Mouse (Mus musculus): ENCODE results near the gene AC131692.1. TPM values are rescaled to one million over a fixed set of nuclear protein-coding genes. Genes with fewer than 3 reads are reported as not detected.

The AC131692.1 gene
- polyA plus RNA-seq (2014; fragmentation: Nextera tagmentation; extraction: Ambion mirVana) = 0.42 and 0.62 TPM in 2 replicates

DNA sequence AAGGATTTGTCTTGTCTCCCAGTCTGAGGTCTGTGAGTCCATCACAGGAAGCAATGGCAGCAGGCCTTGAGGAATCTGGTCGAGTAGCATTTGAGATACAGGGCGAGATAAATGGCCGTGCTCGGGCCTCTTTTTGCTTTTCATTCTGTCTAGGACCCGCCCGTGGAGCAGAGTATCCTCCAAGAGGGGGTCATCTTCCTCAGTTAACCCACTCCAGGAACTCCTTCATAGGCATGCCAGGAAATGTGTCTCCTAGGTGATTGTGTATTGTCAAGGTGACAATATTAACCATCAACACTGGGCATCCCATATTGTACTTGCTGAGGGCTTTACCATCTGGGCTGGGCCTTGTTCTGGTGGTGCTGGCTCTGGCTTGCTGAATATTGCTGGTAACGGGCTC, at the start of gene AC131692.1:
Gene AC131692.1 (plus strand): TSS at position 301 of the 400 bp plus-strand sequence.
- H3K9me3 ChIP-seq (ENCODE audit: control insufficient read depth, low read depth, low read length) = no peaks in the 10 kb centered on the region
- H3K9ac ChIP-seq (replicated peaks; ENCODE audit: low read depth, low read length) = no peak within 1 kb of the TSS
- H3K4me2 ChIP-seq (replicated peaks; ENCODE audit: low read depth, low read length) = no peak within 1 kb of the TSS
- no peaks in the 10 kb centered on the region for H3K4me1 ChIP-seq (ENCODE audit: control insufficient read depth, insufficient read depth, low read length)
- no peaks in the 10 kb centered on the region for H3K27me3 ChIP-seq (ENCODE audit: control insufficient read depth, insufficient read depth, low read length)
- H3K27ac ChIP-seq (ENCODE audit: low read length) = no peak within 1 kb of the TSS
- H3K36me3 ChIP-seq (ENCODE audit: control insufficient read depth, insufficient read depth, low read length) = peaks cover 27% of the 10 kb centered on the region
- 81% methylated on average over 7 of the region's 7 CpGs for WGBS
- ATAC-seq (ENCODE audit: insufficient number of reproducible peaks, insufficient read depth, low FRiP score, low read depth) = no peak
- H3K4me3 ChIP-seq (ENCODE audit: low read depth, low read length) = no peak within 1 kb of the TSS

DNA sequence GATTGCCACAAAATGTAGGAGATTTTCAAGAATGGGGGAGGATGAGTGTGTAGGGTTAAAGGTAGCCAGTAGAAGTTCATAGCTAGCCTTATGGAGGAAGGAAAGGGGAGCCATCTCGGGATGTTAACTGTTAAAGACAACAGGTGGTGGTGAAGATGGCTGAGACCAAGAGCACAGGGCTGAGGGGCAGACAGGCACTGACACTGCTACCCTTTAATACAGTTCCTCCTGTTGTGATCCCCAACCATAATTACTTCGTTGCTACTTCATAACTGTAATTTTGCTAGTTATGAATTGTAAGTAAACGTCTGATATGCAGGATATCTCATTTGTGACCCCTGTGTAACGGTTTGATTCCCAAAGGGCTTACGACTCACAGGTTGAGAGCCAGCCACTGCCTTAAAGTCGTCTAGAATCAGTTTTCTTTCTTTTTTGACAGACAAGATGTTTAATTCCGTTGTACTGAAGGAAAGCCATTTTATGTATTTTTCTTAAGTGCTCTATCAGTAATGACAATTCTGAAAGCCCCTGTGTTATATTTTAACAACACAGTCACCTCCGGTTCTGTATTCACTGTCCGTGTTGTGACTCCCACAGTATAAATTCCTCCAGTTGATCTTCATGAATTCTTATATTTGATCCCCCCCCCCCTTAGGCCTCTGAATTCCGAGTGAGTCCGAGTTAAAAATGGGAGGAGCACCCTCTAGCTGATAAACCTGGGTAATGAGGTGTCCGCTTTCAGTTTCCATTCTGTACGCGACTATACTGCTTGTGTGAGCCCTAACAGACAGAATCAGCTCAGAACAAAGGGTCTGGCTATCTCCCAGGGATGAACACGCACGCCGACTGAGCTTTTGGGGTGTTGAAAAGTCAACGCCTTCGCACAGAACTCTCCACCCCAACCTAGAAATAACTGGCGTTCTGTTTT, 48.6 kb upstream of the AC131692.1 start:
- H3K4me1 ChIP-seq (ENCODE audit: control insufficient read depth, insufficient read depth, low read length) = peaks cover 13% of the 10 kb centered on the region
- peak overlapping the region; percentile 84 for H3K4me2 ChIP-seq (replicated peaks; ENCODE audit: low read depth, low read length)
- H3K27me3 ChIP-seq (ENCODE audit: control insufficient read depth, insufficient read depth, low read length) = no peaks in the 10 kb centered on the region
- peak overlapping the region; percentile 89 for H3K4me3 ChIP-seq (ENCODE audit: low read depth, low read length)
- ATAC-seq (ENCODE audit: insufficient number of reproducible peaks, insufficient read depth, low FRiP score, low read depth) = peak; percentile 34; the same call in 1 of the 2 replicates
- H3K27ac ChIP-seq (ENCODE audit: low read length) = peak overlapping the region; percentile 99
- WGBS = 12% methylated on average over 20 of the region's 20 CpGs
- H3K9me3 ChIP-seq (ENCODE audit: control insufficient read depth, low read depth, low read length) = no peaks in the 10 kb centered on the region
- peaks cover 24% of the 10 kb centered on the region for H3K36me3 ChIP-seq (ENCODE audit: control insufficient read depth, insufficient read depth, low read length)
- peak overlapping the region; percentile 87 for H3K9ac ChIP-seq (replicated peaks; ENCODE audit: low read depth, low read length)

DNA sequence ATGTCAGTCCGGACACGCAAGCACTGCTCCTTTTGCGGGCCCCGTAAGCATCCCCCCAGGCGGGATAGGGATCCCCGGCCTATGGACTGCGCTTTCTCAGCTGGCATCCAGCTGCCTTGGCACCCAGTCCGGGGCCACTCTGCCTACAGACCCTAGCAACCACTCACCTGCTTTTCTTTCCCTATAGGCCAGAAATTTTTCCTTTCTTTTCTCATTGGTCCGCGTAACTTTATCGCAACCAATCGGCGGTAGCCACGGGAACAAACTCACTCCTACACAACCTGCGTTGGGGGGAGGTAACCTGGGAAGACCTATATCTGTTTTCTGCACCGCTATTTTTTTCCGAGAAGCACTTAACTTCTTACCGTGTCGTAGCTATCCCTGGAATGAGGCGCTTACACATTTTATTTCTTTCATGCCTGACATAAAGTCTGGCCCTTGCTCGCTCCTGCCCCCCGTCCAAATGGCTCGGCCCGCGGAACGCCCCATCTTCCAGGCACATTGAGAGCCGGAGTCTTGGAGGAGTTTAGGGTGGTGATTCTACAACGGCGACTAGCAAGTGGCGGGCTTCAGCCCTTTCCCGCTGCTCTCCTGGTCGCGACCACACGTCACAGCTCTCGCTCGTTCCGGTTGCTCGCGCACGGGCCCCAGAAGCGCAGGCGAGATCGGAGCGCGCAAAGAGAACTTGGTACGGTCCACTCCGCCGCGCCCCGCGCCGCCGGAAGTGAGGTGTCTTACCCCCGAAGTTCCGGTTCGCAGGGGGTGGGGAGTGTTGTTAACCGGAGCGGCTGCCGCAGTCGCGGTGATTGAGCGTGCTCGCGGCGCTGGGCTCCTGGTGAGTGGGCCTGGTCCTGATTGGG, 47.7 kb upstream of the AC131692.1 start, which contains the start of gene Syvn1:
Gene Syvn1 (plus strand): TSS at position 283 of the 860 bp plus-strand sequence.
- Histone ChIP-seq H3K9ac (replicated peaks; ENCODE audit: low read depth, low read length) (peak within 1 kb of the TSS; percentile 87), H3K9me3 (ENCODE audit: control insufficient read depth, low read depth, low read length) (no peaks in the 10 kb centered on the region), H3K4me3 (ENCODE audit: low read depth, low read length) (peak within 1 kb of the TSS; percentile 89), H3K4me2 (replicated peaks; ENCODE audit: low read depth, low read length) (peak within 1 kb of the TSS; percentile 84), H3K4me1 (ENCODE audit: control insufficient read depth, insufficient read depth, low read length) (peaks cover 13% of the 10 kb centered on the region), H3K36me3 (ENCODE audit: control insufficient read depth, insufficient read depth, low read length) (peaks cover 33% of the 10 kb centered on the region), H3K27ac (ENCODE audit: low read length) (peak within 1 kb of the TSS; percentile 99), H3K27me3 (ENCODE audit: control insufficient read depth, insufficient read depth, low read length) (no peaks in the 10 kb centered on the region)
- WGBS = under 1% methylated on average over 65 of the region's 65 CpGs
- peak; percentile 89 for ATAC-seq (ENCODE audit: insufficient number of reproducible peaks, insufficient read depth, low FRiP score, low read depth)

DNA sequence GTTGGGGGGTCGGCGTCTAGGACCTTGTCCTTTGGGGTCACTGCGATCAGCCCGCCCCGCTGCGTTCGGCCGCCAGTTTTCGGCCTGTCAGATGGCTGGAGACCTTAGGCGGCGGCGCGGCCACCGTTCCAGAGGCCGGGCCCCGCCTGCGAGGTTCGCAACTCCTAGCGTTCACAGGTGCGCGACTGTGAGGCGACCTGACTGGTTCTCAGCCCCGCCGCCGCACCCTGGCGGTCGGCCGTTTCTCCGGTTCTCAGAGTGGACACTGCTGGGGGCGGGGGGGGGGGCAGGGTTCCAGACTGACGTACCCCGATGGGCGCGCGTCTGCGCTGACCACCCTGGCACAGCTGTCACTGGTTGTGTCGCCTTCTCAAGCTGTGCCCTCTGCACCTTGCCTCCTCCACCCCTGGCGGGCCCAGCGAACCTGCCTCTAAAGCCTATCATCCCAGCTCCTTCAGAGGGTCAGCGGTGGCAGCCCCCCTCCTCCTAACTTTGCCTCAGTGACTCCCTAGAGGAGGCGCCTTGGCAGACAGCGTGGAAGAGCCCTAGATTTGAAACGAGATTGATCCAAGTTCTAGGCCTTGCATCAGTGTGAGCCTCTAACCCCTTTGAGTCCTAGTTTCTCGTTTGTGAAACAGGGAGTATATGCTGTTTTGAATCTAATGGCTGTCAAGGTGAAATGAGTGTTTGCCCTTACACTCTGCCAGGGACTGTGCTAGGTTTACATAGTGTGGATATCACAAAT, 46.9 kb upstream of the AC131692.1 start:
- H3K36me3 ChIP-seq (ENCODE audit: control insufficient read depth, insufficient read depth, low read length) = peaks cover 41% of the 10 kb centered on the region
- WGBS = 3% methylated on average over 40 of the region's 44 CpGs
- peak overlapping the region; percentile 99 for H3K27ac ChIP-seq (ENCODE audit: low read length)
- H3K4me1 ChIP-seq (ENCODE audit: control insufficient read depth, insufficient read depth, low read length) = peaks cover 13% of the 10 kb centered on the region
- H3K4me3 ChIP-seq (ENCODE audit: low read depth, low read length) = peak overlapping the region; percentile 89
- H3K27me3 ChIP-seq (ENCODE audit: control insufficient read depth, insufficient read depth, low read length) = no peaks in the 10 kb centered on the region
- no peaks in the 10 kb centered on the region for H3K9me3 ChIP-seq (ENCODE audit: control insufficient read depth, low read depth, low read length)
- peak overlapping the region; percentile 84 for H3K4me2 ChIP-seq (replicated peaks; ENCODE audit: low read depth, low read length)
- peak; percentile 15 for ATAC-seq (ENCODE audit: insufficient number of reproducible peaks, insufficient read depth, low FRiP score, low read depth)
- H3K9ac ChIP-seq (replicated peaks; ENCODE audit: low read depth, low read length) = peak overlapping the region; percentile 87

DNA sequence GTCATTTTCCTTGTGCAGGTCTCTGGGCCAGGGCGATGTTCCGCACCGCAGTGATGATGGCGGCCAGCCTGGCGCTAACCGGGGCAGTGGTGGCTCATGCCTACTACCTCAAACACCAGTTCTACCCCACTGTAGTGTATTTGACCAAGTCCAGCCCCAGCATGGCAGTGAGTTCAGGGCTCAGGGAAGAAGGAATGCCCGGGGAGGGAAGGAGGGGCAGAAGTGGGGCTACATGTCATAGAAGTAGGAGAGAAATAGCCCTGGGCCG, 46.4 kb upstream of the AC131692.1 start:
- H3K9me3 ChIP-seq (ENCODE audit: control insufficient read depth, low read depth, low read length) = no peaks in the 10 kb centered on the region
- 80% methylated on average over 8 of the region's 8 CpGs for WGBS
- no peak for ATAC-seq (ENCODE audit: insufficient number of reproducible peaks, insufficient read depth, low FRiP score, low read depth)
- peaks cover 46% of the 10 kb centered on the region for H3K36me3 ChIP-seq (ENCODE audit: control insufficient read depth, insufficient read depth, low read length)
- peak overlapping the region; percentile 89 for H3K4me3 ChIP-seq (ENCODE audit: low read depth, low read length)
- peaks cover 13% of the 10 kb centered on the region for H3K4me1 ChIP-seq (ENCODE audit: control insufficient read depth, insufficient read depth, low read length)
- peak overlapping the region; percentile 87; the same call in 1 of the 2 replicates for H3K9ac ChIP-seq (replicated peaks; ENCODE audit: low read depth, low read length)
- H3K27ac ChIP-seq (ENCODE audit: low read length) = no peak overlapping the region
- H3K4me2 ChIP-seq (replicated peaks; ENCODE audit: low read depth, low read length) = peak overlapping the region; percentile 84
- no peaks in the 10 kb centered on the region for H3K27me3 ChIP-seq (ENCODE audit: control insufficient read depth, insufficient read depth, low read length)

DNA sequence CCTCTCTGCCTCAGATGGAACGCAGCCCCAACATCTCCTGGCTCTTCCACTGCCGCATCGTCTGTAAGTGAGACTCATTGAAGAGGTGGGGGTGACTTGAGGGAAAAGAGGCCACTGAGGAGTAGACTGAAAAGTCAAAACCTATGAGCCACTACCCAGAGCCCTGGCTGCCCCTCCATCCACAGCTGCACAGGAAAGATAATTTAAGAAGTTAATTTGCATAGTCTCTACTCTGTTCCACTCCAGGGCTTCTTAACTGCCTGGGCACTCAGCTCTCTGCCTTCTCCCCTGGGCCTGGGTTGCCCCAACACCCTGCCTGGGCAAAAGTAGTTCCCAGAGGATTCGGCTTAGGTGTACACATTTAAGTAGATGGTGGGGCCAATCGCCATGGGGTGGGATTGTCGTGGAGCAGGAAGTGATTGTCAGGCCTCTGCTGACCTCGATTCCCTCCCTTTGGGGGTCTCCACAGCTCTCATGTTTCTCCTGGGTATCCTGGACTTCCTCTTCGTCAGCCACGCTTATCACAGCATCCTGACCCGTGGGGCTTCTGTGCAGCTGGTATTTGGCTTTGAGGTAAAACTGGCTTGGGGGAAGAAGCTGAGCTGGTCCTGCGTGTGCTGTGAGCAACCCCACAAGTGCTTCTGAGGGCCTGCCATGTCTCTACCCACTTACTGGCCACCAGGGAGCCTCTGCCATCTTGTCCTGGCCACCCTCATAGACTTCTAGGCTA, 45.4 kb upstream of the AC131692.1 start:
- Histone ChIP-seq H3K27ac (ENCODE audit: low read length) (no peak overlapping the region), H3K4me1 (ENCODE audit: control insufficient read depth, insufficient read depth, low read length) (peaks cover 13% of the 10 kb centered on the region), H3K36me3 (ENCODE audit: control insufficient read depth, insufficient read depth, low read length) (peaks cover 56% of the 10 kb centered on the region), H3K4me2 (replicated peaks; ENCODE audit: low read depth, low read length) (no peak overlapping the region), H3K27me3 (ENCODE audit: control insufficient read depth, insufficient read depth, low read length) (no peaks in the 10 kb centered on the region), H3K9ac (replicated peaks; ENCODE audit: low read depth, low read length) (no peak overlapping the region), H3K4me3 (ENCODE audit: low read depth, low read length) (no peak overlapping the region), H3K9me3 (ENCODE audit: control insufficient read depth, low read depth, low read length) (no peaks in the 10 kb centered on the region)
- 88% methylated on average over 11 of the region's 11 CpGs for WGBS
- no peak for ATAC-seq (ENCODE audit: insufficient number of reproducible peaks, insufficient read depth, low FRiP score, low read depth)

DNA sequence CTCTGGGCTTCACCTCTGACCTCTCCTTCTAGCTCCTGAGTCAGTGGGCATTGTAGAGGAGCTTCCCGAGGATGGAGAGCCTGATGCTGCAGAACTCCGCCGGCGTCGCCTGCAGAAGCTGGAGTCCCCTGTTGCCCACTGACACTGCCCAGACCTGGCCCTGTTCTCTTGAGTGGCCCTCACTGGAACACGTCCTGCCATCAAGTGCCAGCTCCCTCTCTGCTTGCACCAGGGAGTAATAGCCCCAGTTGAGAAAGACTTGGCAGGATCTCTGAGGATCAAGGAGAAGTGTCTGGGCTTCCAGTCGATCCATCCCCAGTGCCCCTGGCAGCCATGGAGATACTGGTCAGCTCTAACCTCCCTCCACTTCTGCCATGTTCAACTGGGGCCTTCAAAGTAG, 41.7 kb upstream of the AC131692.1 start:
- ATAC-seq (ENCODE audit: insufficient number of reproducible peaks, insufficient read depth, low FRiP score, low read depth) = no peak
- Histone ChIP-seq H3K9ac (replicated peaks; ENCODE audit: low read depth, low read length) (no peak overlapping the region), H3K36me3 (ENCODE audit: control insufficient read depth, insufficient read depth, low read length) (peaks cover 69% of the 10 kb centered on the region), H3K9me3 (ENCODE audit: control insufficient read depth, low read depth, low read length) (no peaks in the 10 kb centered on the region), H3K4me2 (replicated peaks; ENCODE audit: low read depth, low read length) (no peak overlapping the region), H3K27me3 (ENCODE audit: control insufficient read depth, insufficient read depth, low read length) (no peaks in the 10 kb centered on the region), H3K27ac (ENCODE audit: low read length) (no peak overlapping the region), H3K4me3 (ENCODE audit: low read depth, low read length) (no peak overlapping the region), H3K4me1 (ENCODE audit: control insufficient read depth, insufficient read depth, low read length) (peaks cover 12% of the 10 kb centered on the region)
- WGBS = 92% methylated on average over 7 of the region's 7 CpGs

Data from stomach, embryonic 14.5 days (tissue).